Mouse (Mus musculus) embryonic fibroblast, embryonic 13.5 days (primary cell): ENCODE measurements around the gene Nr5a1.

Experiments
- CTCF ChIP-seq: IDR thresholded peaks from 2 replicates; pipeline ENCODE4 v1.5.1; 2011; ENCODE audit warnings: mild to moderate bottlenecking, control low read depth, low read length, moderate library complexity, borderline replicate concordance; ENCODE audit not compliant: insufficient read depth
- POLR2A ChIP-seq: IDR thresholded peaks from 2 replicates; pipeline ENCODE4 v1.6.1; 2011; ENCODE audit warnings: low read depth, mild to moderate bottlenecking, control low read depth, low read length, moderate library complexity

- TF ChIP-seq POLR2A: no peak
- TF ChIP-seq CTCF: no peak
Observed at GRCm38 (mm10) chr2:38695770-38696169, 18.6 kb downstream of the Nr5a1 start.
